Mouse (Mus musculus) hindbrain, embryonic 16.5 days (tissue): ENCODE measurements at regions not wholly inside any gene's neighbourhood (a gene's known extent, or its start where the extent isn't known, plus 50 kb on each side); places are given as distances from the start of the nearest gene placed in this dataset.

ENCODE experiments used
- ATAC-seq: fragments of 200-750 bp; cut with Nextera tagmentation; 2 replicates; pipeline ENCODE4 v1.8.0; 2017; ENCODE audit warnings: moderate TSS enrichment, moderate library complexity
- H3K27ac ChIP-seq: fragments of 300-500 bp; sonication (generic); 2 replicates; pipeline ENCODE4 v1.5.1; 2014; ENCODE audit warnings: low read depth, mild to moderate bottlenecking, control low read depth, low read length, moderate library complexity
- H3K27me3 ChIP-seq: fragments of 300-500 bp; sonication (generic); replicated peaks from 2 replicates; pipeline ENCODE4 v1.6.1; 2014; ENCODE audit warnings: low read length; ENCODE audit not compliant: control insufficient read depth, insufficient read depth
- H3K36me3 ChIP-seq: fragments of 300-500 bp; sonication (generic); 2 replicates; pipeline ENCODE4 v1.6.1; 2014; ENCODE audit warnings: mild to moderate bottlenecking, low read length, moderate library complexity, mixed read lengths; ENCODE audit not compliant: control insufficient read depth, insufficient read depth
- H3K4me1 ChIP-seq: fragments of 300-500 bp; sonication (generic); 2 replicates; pipeline ENCODE4 v1.6.1; 2014; ENCODE audit warnings: low read depth, low read length; ENCODE audit not compliant: control insufficient read depth, insufficient read depth
- H3K4me2 ChIP-seq: fragments of 300-500 bp; sonication (generic); 2 replicates; pipeline ENCODE4 v1.6.1; 2014; ENCODE audit warnings: mild to moderate bottlenecking, low read length, control low read depth, moderate library complexity
- H3K4me3 ChIP-seq: fragments of 300-500 bp; sonication (generic); 2 replicates; pipeline ENCODE4 v1.5.1; 2014; ENCODE audit warnings: mild to moderate bottlenecking, low read length, control low read depth, moderate library complexity
- H3K9ac ChIP-seq: fragments of 300-500 bp; sonication (generic); 2 replicates; pipeline ENCODE4 v1.6.1; 2014; ENCODE audit warnings: low read depth, mild to moderate bottlenecking, control low read depth, low read length, moderate library complexity
- H3K9me3 ChIP-seq: fragments of 300-500 bp; sonication (generic); 2 replicates; pipeline ENCODE4 v1.6.1; 2014; ENCODE audit warnings: mild to moderate bottlenecking, low read length, moderate library complexity; ENCODE audit not compliant: control insufficient read depth
- WGBS: fragments of 180-500 bp; shearing (Covaris S2); extraction: QIAGEN DNeasy Blood & Tissue Kit; methylation state at CpG from one replicate; pipeline ENCODE4 v1.1.7; 2014; 5-methylcytosine and 5-hydroxymethylcytosine counted together

DNA sequence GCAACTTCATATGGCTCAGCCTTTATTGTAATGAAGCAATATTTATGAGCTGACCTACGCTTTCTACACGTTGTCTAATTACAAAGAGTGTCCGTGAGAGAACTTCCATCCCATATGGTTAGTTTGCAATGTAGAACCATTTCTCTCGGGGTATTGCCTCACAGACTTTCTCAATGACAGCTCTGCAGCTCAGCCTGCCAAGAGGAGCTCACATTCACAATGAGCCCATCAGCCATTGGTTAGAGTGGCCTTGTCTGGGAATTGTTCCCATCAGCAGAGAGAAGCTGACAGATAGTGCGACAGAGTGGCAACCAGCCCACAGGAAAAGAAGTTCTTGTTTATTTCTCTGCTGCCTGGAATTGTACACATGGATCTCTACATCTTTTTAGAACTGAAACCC lies 409.7 kb downstream of the Zfp704 start:
- H3K27me3 ChIP-seq: no peaks in the 10 kb centered on the region
- ATAC-seq: peak; percentile 82
- H3K4me1 ChIP-seq: no peaks in the 10 kb centered on the region
- H3K4me3 ChIP-seq: no peak overlapping the region
- H3K9me3 ChIP-seq: no peaks in the 10 kb centered on the region
- WGBS: 50% methylated on average over 5 of the region's 5 CpGs
- H3K9ac ChIP-seq: no peak overlapping the region
- H3K36me3 ChIP-seq: no peaks in the 10 kb centered on the region
- no peak overlapping the region for H3K27ac ChIP-seq
- H3K4me2 ChIP-seq: no peak overlapping the region

DNA sequence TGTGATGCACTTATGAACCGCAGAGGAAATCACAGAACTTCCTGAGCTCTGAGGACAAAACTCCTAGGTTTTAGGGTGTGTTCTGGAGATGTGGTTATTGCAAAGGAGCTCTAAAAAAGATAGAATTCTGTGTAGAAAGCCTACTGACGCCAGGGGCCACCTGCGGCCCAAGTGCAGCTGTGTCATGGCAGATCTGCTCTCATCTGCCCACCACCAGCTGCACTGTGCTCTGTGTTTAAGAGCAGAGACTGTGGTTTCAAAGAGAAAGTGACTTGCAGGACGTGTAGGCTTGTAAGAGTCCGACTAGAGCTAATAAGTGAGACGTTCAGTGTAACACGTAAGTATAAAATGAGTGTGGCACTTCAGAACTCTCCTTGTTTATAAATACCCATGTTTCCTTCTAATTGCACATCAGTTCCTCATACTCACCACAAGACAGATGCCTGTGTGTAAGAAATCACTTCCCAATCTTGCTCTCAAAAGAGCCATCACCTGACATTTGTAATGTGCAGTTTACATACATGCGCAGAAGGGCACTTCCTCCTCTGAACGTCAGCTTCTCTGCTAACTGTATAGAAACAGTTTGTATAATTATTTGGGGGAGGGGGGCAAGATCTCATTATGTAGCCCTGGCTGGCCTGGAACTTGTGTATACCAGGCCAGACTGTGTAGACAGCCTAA lies 411.1 kb downstream of the Zfp704 start:
- Histone ChIP-seq H3K4me3 (no peak overlapping the region), H3K4me1 (no peaks in the 10 kb centered on the region), H3K27ac (no peak overlapping the region), H3K36me3 (no peaks in the 10 kb centered on the region), H3K4me2 (no peak overlapping the region), H3K27me3 (no peaks in the 10 kb centered on the region), H3K9me3 (no peaks in the 10 kb centered on the region), H3K9ac (no peak overlapping the region)
- no peak for ATAC-seq
- 88% methylated on average over 9 of the region's 9 CpGs for WGBS

DNA sequence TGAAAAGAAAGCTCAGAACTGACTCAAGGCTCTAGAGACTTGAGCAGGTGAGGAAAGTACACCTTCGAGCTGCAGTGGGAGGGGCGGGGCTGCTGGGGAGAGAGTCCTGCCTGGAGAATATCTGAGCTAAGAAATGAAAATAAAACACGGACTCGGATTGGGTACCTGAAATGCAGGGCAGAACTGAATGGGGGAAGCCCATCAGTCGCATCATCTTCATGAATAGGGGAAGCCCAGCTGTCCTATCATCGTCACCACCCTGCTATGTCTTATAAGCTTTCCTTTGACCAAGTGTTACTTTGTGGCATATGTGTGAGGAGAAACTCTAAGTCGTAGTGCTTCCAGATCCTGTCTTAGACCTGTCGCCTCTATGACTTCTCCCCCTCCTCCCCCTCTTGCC lies 414.1 kb downstream of the Zfp704 start:
- ATAC-seq: no peak
- no peak overlapping the region for H3K9ac ChIP-seq
- H3K9me3 ChIP-seq: no peaks in the 10 kb centered on the region
- H3K4me3 ChIP-seq: no peak overlapping the region
- no peak overlapping the region for H3K27ac ChIP-seq
- no peak overlapping the region for H3K4me2 ChIP-seq
- H3K27me3 ChIP-seq: no peaks in the 10 kb centered on the region
- no peaks in the 10 kb centered on the region for H3K4me1 ChIP-seq
- no peaks in the 10 kb centered on the region for H3K36me3 ChIP-seq
- 82% methylated on average over 8 of the region's 8 CpGs for WGBS

DNA sequence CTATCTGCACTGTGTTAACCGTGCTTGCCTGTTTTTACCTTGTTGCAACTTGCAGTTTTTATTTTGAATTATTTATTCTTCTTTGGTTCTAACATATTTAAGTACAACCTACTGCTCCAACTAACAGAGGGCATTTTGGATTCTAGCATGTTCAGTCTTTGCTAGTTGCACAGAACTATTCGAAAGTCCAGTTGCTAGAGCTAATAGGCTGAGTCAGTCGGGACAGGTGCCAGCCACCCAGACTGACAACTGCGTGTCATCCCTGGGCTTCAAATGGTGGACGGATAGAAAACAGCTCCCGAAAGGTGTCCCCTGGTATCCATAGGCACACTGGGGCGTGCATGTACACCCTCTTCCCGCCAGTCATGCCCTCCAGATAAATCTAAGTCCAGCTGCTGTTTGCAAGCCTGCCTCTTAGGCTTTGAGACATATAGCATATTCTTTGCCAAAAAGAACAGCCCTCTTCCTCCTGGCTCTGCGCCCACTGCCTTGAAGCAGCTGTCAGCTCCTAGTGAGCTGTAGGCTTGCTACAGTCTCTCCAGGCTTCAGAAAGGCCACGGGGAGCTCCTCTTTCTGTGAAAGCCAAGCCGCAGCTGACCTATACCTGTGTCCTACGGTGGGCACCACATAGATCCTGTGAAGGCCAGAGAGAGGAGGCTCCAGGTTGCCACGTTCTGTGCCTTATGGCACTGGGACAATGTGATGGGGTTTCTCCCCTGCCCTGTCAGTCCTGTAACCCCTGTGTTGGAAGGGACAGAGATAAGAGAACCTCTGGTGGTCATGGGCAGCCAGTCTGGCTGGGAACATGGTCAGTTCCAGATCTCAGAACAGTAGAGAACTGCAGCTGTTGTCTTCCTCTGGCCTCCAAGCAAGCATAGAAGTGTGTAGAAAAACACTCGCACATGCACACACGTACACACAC lies 420.3 kb downstream of the Zfp704 start:
- Histone ChIP-seq H3K27ac (no peak overlapping the region), H3K4me1 (peaks cover 3% of the 10 kb centered on the region), H3K4me2 (no peak overlapping the region), H3K9ac (no peak overlapping the region), H3K4me3 (no peak overlapping the region), H3K27me3 (no peaks in the 10 kb centered on the region), H3K36me3 (no peaks in the 10 kb centered on the region), H3K9me3 (no peaks in the 10 kb centered on the region)
- ATAC-seq: peak; percentile 60
- WGBS: 76% methylated on average over 15 of the region's 15 CpGs

DNA sequence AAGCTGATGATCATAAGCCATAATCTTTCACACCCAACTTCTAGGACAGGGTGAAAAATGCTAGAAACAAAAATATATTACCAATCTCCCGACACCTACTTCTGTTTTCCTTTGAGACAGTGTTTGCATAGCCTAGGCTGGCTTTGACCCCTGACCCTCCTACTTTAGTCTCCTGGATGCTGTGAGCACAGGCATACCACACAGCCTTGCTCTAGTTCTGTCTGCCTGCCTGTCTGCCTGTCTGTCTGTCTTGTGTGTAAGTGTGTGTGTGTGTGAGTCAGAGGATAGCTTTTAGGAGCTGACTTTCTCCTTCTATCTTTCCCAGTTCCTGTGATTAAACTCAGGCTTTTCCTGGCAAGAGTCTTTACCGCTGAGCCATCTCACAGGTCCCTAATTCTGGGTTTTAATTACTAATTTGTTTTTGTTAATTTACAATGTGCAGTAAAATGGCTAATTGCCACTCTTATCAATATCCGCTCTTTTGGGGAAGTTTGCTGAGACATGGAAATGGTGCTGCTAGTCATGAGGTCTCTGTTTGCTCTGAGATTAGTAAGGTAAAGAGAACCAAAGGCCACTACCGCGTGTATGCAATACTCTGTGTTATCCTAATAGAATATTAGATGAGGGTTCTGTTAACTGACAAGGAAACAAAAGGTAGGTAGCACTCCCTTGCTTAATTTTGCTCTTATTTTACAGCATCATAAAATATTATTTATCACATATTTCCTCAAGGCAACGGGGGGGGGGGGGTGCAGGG lies 423.3 kb downstream of the Zfp704 start:
- no peak overlapping the region for H3K9ac ChIP-seq
- H3K9me3 ChIP-seq: no peaks in the 10 kb centered on the region
- no peak overlapping the region for H3K4me2 ChIP-seq
- no peaks in the 10 kb centered on the region for H3K27me3 ChIP-seq
- no peak overlapping the region for H3K27ac ChIP-seq
- H3K36me3 ChIP-seq: no peaks in the 10 kb centered on the region
- peaks cover 3% of the 10 kb centered on the region for H3K4me1 ChIP-seq
- H3K4me3 ChIP-seq: no peak overlapping the region
- WGBS: 85% methylated on average over 6 of the region's 6 CpGs
- no peak for ATAC-seq

DNA sequence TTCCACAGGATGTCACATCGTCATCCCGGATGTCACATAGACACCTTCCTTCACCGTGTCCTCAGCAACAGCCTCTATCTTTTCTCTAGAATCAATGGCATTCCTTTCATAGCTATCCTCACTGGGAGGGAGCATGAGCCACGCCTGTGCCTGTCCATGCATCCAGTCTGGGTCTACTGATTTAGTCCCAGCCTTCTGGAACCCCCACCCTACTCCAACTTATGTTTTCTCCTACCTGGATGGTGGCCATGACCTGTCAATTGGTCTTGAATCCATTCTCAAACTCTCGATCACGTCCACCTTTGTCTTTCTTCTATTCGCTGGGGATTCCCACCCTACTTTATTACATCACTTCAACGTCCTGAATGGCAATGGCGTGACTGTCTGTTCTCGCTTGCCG lies 428.3 kb downstream of the Zfp704 start:
- WGBS: 90% methylated on average over 11 of the region's 11 CpGs
- H3K9ac ChIP-seq: no peak overlapping the region
- no peak overlapping the region for H3K4me3 ChIP-seq
- H3K9me3 ChIP-seq: no peaks in the 10 kb centered on the region
- H3K4me2 ChIP-seq: no peak overlapping the region
- ATAC-seq: no peak
- H3K4me1 ChIP-seq: no peaks in the 10 kb centered on the region
- no peaks in the 10 kb centered on the region for H3K27me3 ChIP-seq
- H3K27ac ChIP-seq: no peak overlapping the region
- no peaks in the 10 kb centered on the region for H3K36me3 ChIP-seq

DNA sequence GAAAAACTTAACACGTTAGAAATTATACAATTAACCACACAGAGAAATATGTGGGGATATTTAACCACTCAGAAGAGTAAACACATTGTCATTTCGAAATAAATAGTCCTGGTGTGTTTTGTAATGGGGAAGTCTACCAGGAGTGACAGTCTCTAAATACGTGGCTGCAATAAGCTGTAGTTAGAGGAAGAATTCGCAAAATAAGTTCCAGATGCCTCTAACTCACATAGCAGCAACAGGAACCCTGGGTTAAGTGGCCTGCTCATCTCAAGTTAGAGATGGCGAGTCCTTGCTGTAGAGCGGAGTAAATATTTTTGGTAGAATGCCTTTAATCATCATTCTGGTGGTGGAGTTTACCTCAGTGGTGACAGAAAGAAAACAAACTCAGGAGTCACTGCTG lies 430.2 kb downstream of the Zfp704 start:
- ATAC-seq: no peak
- WGBS: 85% methylated on average over 6 of the region's 6 CpGs
- no peak overlapping the region for H3K4me3 ChIP-seq
- no peaks in the 10 kb centered on the region for H3K9me3 ChIP-seq
- no peak overlapping the region for H3K4me2 ChIP-seq
- H3K36me3 ChIP-seq: no peaks in the 10 kb centered on the region
- no peak overlapping the region for H3K9ac ChIP-seq
- H3K27me3 ChIP-seq: no peaks in the 10 kb centered on the region
- H3K4me1 ChIP-seq: no peaks in the 10 kb centered on the region
- H3K27ac ChIP-seq: no peak overlapping the region

DNA sequence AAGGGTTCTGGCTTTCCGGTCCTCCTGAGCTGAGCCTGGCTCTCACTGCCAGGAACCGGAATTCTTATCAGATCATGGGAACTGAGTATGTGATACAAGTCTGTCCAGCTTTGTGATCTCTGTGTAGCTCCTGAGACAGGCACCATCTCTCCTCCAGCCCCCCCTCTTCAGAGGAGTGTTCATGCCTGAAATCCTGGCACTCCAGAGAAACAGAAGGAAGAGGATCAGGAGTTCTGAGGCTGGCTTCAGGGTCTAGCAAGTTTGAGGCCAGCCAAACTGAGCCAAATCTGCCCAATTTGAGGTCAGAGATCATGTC lies 435.4 kb downstream of the Zfp704 start:
- Histone ChIP-seq H3K27ac (peak overlapping the region; percentile 71; the same call in 1 of the 2 replicates), H3K27me3 (no peaks in the 10 kb centered on the region), H3K9ac (0 out of 2 replicates have a peak overlapping the region, but pooled peaks have one; percentile 28), H3K4me2 (peak overlapping the region; percentile 14; the same call in 1 of the 2 replicates), H3K4me1 (0 out of 2 replicates have a peak, but pooled peaks cover 4% of the 10 kb centered on the region), H3K4me3 (no peak overlapping the region), H3K9me3 (no peaks in the 10 kb centered on the region), H3K36me3 (no peaks in the 10 kb centered on the region)
- peak; percentile 65 for ATAC-seq
- WGBS: 40% methylated on average over 2 of the region's 2 CpGs
